9 mouse cellular contexts compared by ENCODE assay signal in genomic region chr19:6925611-6926329, GRCm38 (mm10). TPM values are rescaled to one million over a fixed set of nuclear protein-coding genes. Genes with fewer than 3 reads are reported as not detected.
DNase-seq lines count a peak whose midpoint lies in the region; ATAC-seq and TF ChIP-seq lines count a peak whose summit lies in the region.
"Had no signal": no experiment of that assay in that cellular context is flagged by ENCODE, and none has a peak within 500 bp of the region (broad histone marks: within the 10 kb centered on the region; RNA-seq: fewer than 3 reads in every experiment).

No protein-coding gene starts in this region.

- H3K4me1 ChIP-seq in hindbrain, embryonic 10.5 days (replicated peaks), result peaks cover 42% of the 10 kb centered on the region
- peaks cover 16% of the 10 kb centered on the region for H3K4me1 ChIP-seq in hindbrain, embryonic 16.5 days (ENCODE audit: control insufficient read depth, insufficient read depth, low read depth, low read length)
- H3K4me1 ChIP-seq in ES-E14 (ENCODE audit: control insufficient read depth in 2 of 2, insufficient read depth in 2 of 2, low read length in 2 of 2, poor library complexity in 1 of 2), result peaks cover 3 to 15% of the 10 kb centered on the region in 2 experiments
- H3K4me1 ChIP-seq in embryonic facial prominence, embryonic 14.5 days (ENCODE audit: control insufficient read depth, insufficient read depth, low read length), result peaks cover 4% of the 10 kb centered on the region
- peaks cover 47% of the 10 kb centered on the region for H3K4me1 ChIP-seq in liver, embryonic 13.5 days (replicated peaks)

- no peak overlapping the region for H3K27ac ChIP-seq in hindbrain, embryonic 10.5 days
- no peak overlapping the region for H3K27ac ChIP-seq in hindbrain, embryonic 16.5 days (ENCODE audit: low read depth, low read length)
- H3K27ac ChIP-seq in ES-E14 (ENCODE audit: insufficient read depth, low read depth, low read length, poor library complexity, severe bottlenecking), result no peak overlapping the region
- no peak overlapping the region; the same call in 1 of the 2 replicates for H3K27ac ChIP-seq in embryonic facial prominence, embryonic 14.5 days (replicated peaks; ENCODE audit: low read depth, low read length)
- no peak overlapping the region for H3K27ac ChIP-seq in liver, embryonic 13.5 days

- no peaks in the 10 kb centered on the region for H3K36me3 ChIP-seq in hindbrain, embryonic 10.5 days
- no peaks in the 10 kb centered on the region for H3K36me3 ChIP-seq in hindbrain, embryonic 16.5 days (ENCODE audit: control insufficient read depth, insufficient read depth, low read length)
- H3K36me3 ChIP-seq in ES-E14 (ENCODE audit: control insufficient read depth, insufficient read depth, low read length, poor library complexity, severe bottlenecking), result no peaks in the 10 kb centered on the region
- H3K36me3 ChIP-seq in embryonic facial prominence, embryonic 14.5 days (ENCODE audit: control insufficient read depth, insufficient read depth, low read length), result no peaks in the 10 kb centered on the region
- no peaks in the 10 kb centered on the region for H3K36me3 ChIP-seq in liver, embryonic 13.5 days

- H3K27me3 ChIP-seq in hindbrain, embryonic 10.5 days (ENCODE audit: insufficient read depth, poor library complexity, severe bottlenecking), result peaks cover 87% of the 10 kb centered on the region
- peaks cover 58% of the 10 kb centered on the region for H3K27me3 ChIP-seq in hindbrain, embryonic 16.5 days (replicated peaks; ENCODE audit: control insufficient read depth, insufficient read depth, low read length)
- H3K27me3 ChIP-seq in embryonic facial prominence, embryonic 14.5 days (replicated peaks; ENCODE audit: control insufficient read depth, insufficient read depth, low read length), result peaks cover 75% of the 10 kb centered on the region
- peaks cover 72% of the 10 kb centered on the region for H3K27me3 ChIP-seq in liver, embryonic 13.5 days

- peak overlapping the region; percentile 14 for H3K4me3 ChIP-seq in hindbrain, embryonic 10.5 days
- H3K4me3 ChIP-seq in hindbrain, embryonic 16.5 days (ENCODE audit: low read length), result no peak overlapping the region
- peak overlapping the region; percentile 28 to 46 for H3K4me3 ChIP-seq in ES-E14 (ENCODE audit: insufficient read depth in 1 of 2, low read depth in 1 of 2, low read length in 2 of 2, poor library complexity in 1 of 2, severe bottlenecking in 1 of 2)
- H3K4me3 ChIP-seq in embryonic facial prominence, embryonic 14.5 days (ENCODE audit: low read depth, low read length), result peak overlapping the region; percentile 29
- peak overlapping the region; percentile 10; the same call in 1 of the 2 replicates for H3K4me3 ChIP-seq in liver, embryonic 13.5 days (replicated peaks)

- no peak overlapping the region for H3K4me2 ChIP-seq in hindbrain, embryonic 16.5 days (ENCODE audit: low read length)
- peak overlapping the region; percentile 46 for H3K4me2 ChIP-seq in embryonic facial prominence, embryonic 14.5 days (ENCODE audit: low read depth, low read length)
- peak overlapping the region; percentile 42; the same call in 1 of the 2 replicates for H3K4me2 ChIP-seq in liver, embryonic 13.5 days

- H3K9me3 ChIP-seq in hindbrain, embryonic 10.5 days, result 0 out of 2 replicates have a peak, but pooled peaks cover 2% of the 10 kb centered on the region
- no peaks in the 10 kb centered on the region for H3K9me3 ChIP-seq in hindbrain, embryonic 16.5 days (ENCODE audit: control insufficient read depth, low read length)
- no peaks in the 10 kb centered on the region for H3K9me3 ChIP-seq in ES-E14 (ENCODE audit: control insufficient read depth, insufficient read depth, low read depth, low read length)
- H3K9me3 ChIP-seq in embryonic facial prominence, embryonic 14.5 days (ENCODE audit: control insufficient read depth, low read length), result no peaks in the 10 kb centered on the region
- no peaks in the 10 kb centered on the region for H3K9me3 ChIP-seq in liver, embryonic 13.5 days (replicated peaks)

- WGBS in hindbrain, embryonic 10.5 days, result 4% methylated on average over 40 of the region's 40 CpGs
- 6% methylated on average over 38 of the region's 40 CpGs for WGBS in hindbrain, embryonic 16.5 days
- 15% methylated on average over 28 of the region's 40 CpGs for WGBS in embryonic facial prominence, embryonic 14.5 days
- 18% methylated on average over 40 of the region's 40 CpGs for WGBS in liver, embryonic 13.5 days (ENCODE audit: insufficient replicate concordance)

- no peak overlapping the region for H3K9ac ChIP-seq in hindbrain, embryonic 16.5 days (ENCODE audit: low read depth, low read length)
- peak overlapping the region; percentile 59 for H3K9ac ChIP-seq in ES-E14 (ENCODE audit: insufficient read depth, low read depth, low read length, poor library complexity, severe bottlenecking)
- 0 out of 2 replicates have a peak overlapping the region, but pooled peaks have one; percentile 53 for H3K9ac ChIP-seq in embryonic facial prominence, embryonic 14.5 days (ENCODE audit: low read depth, low read length)
- H3K9ac ChIP-seq in liver, embryonic 13.5 days, result no peak overlapping the region

- in situ Hi-C loops in ES-E14 (cut with MboI; ENCODE audit: low sequenced_read_pairs in 2 of 2, unreplicated experiment in 2 of 2), result no loop called here

- DNase-seq in hindbrain, embryonic 10.5 days (ENCODE audit: low spot score), result peak; percentile 22
- DNase-seq in ES-E14 (ENCODE audit: low read depth, low spot score), result no peak
- no peak for DNase-seq in embryonic facial prominence, embryonic 14.5 days (ENCODE audit: low spot score)
- no peak for DNase-seq in liver, embryonic 13.5 days
- no peak for DNase-seq in frontal cortex, postnatal 36 days (ENCODE audit: low spot score in 2 of 2)
- no peak for DNase-seq in retina, embryonic 14.5 days (ENCODE audit: low spot score)

- no peak for ATAC-seq in hindbrain, embryonic 16.5 days
- no peak for ATAC-seq in embryonic facial prominence, embryonic 14.5 days (ENCODE audit: low read depth)
- ATAC-seq in liver, embryonic 13.5 days (ENCODE audit: low read depth), result no peak

TF ChIP-seq in ES-E14, 5 proteins besides CTCF, POLR2A, EP300 and RAD21:
- TF ChIP-seq ZC3H11A (IDR thresholded peaks at IDR 0.05; ENCODE audit: borderline replicate concordance, low read depth, low read length) (no peak), MAFK (IDR thresholded peaks at IDR 0.05; ENCODE audit: insufficient read depth, low read depth, low read length) (no peak)

RNA-seq across cellular contexts. Expression of gene Catsperz, which starts 0.6 kb away (rescaled TPM):
- 0.46 TPM in 1 of 2 replicates, not detected in the other for polyA plus RNA-seq in hindbrain, embryonic 10.5 days (2016; fragmentation: Nextera tagmentation; extraction: Ambion mirVana)
- polyA plus RNA-seq in hindbrain, embryonic 16.5 days (2015; fragmentation: Nextera tagmentation; extraction: Ambion mirVana), result 2.9 and 3.3 TPM in 2 replicates
- 9.4 and 14.9 TPM in 2 replicates for total RNA-seq in ES-E14 (2012; rRNA removed)
- 3.4 and 4.8 TPM in 2 replicates for polyA plus RNA-seq in embryonic facial prominence, embryonic 14.5 days (2014; fragmentation: Nextera tagmentation; extraction: Ambion mirVana)
- polyA plus RNA-seq in liver, embryonic 13.5 days (2015; fragmentation: Nextera tagmentation; extraction: Ambion mirVana), result 0.51 and 0.73 TPM in 2 replicates
- total RNA-seq: hematopoietic stem cell, adult 5-6 weeks; neutrophil, adult 5-6 weeks had no signal

RNA-seq across cellular contexts. Expression of gene Esrra, which starts 4.2 kb away (rescaled TPM):
- polyA plus RNA-seq in hindbrain, embryonic 10.5 days (2016; fragmentation: Nextera tagmentation; extraction: Ambion mirVana), result 8.4 and 12.0 TPM in 2 replicates
- polyA plus RNA-seq in hindbrain, embryonic 16.5 days (2015; fragmentation: Nextera tagmentation; extraction: Ambion mirVana), result 17.7 and 17.8 TPM in 2 replicates
- 23.1 and 30.1 TPM in 2 replicates for total RNA-seq in ES-E14 (2012; rRNA removed)
- polyA plus RNA-seq in embryonic facial prominence, embryonic 14.5 days (2014; fragmentation: Nextera tagmentation; extraction: Ambion mirVana), result 4.7 and 4.8 TPM in 2 replicates
- 4.4 and 4.8 TPM in 2 replicates for polyA plus RNA-seq in liver, embryonic 13.5 days (2015; fragmentation: Nextera tagmentation; extraction: Ambion mirVana)

RNA-seq across cellular contexts. Expression of gene Kcnk4, which starts 8.5 kb away (rescaled TPM):
- not detected in 2 replicates for polyA plus RNA-seq in hindbrain, embryonic 10.5 days (2016; fragmentation: Nextera tagmentation; extraction: Ambion mirVana)
- 14.4 and 19.1 TPM in 2 replicates for polyA plus RNA-seq in hindbrain, embryonic 16.5 days (2015; fragmentation: Nextera tagmentation; extraction: Ambion mirVana)
- 2.3 and 4.4 TPM in 2 replicates for total RNA-seq in ES-E14 (2012; rRNA removed)
- 1.0 and 1.6 TPM in 2 replicates for polyA plus RNA-seq in embryonic facial prominence, embryonic 14.5 days (2014; fragmentation: Nextera tagmentation; extraction: Ambion mirVana)
- polyA plus RNA-seq in liver, embryonic 13.5 days (2015; fragmentation: Nextera tagmentation; extraction: Ambion mirVana), result 0.06 TPM in 1 of 2 replicates, not detected in the other
- total RNA-seq: hematopoietic stem cell, adult 5-6 weeks; neutrophil, adult 5-6 weeks had no signal

RNA-seq across cellular contexts. Expression of gene Prdx5, which starts 15.9 kb away (rescaled TPM):
- 155 and 196 TPM in 2 replicates for polyA plus RNA-seq in hindbrain, embryonic 10.5 days (2016; fragmentation: Nextera tagmentation; extraction: Ambion mirVana)
- 408 and 532 TPM in 2 replicates for polyA plus RNA-seq in hindbrain, embryonic 16.5 days (2015; fragmentation: Nextera tagmentation; extraction: Ambion mirVana)
- total RNA-seq in ES-E14 (2012; rRNA removed), result 51.6 and 59.0 TPM in 2 replicates
- polyA plus RNA-seq in embryonic facial prominence, embryonic 14.5 days (2014; fragmentation: Nextera tagmentation; extraction: Ambion mirVana), result 218 and 243 TPM in 2 replicates
- polyA plus RNA-seq in liver, embryonic 13.5 days (2015; fragmentation: Nextera tagmentation; extraction: Ambion mirVana), result 97.7 and 101 TPM in 2 replicates

RNA-seq across cellular contexts. Expression of gene Bad, which starts 15.9 kb away (rescaled TPM):
- 63.1 and 75.5 TPM in 2 replicates for polyA plus RNA-seq in hindbrain, embryonic 10.5 days (2016; fragmentation: Nextera tagmentation; extraction: Ambion mirVana)
- polyA plus RNA-seq in hindbrain, embryonic 16.5 days (2015; fragmentation: Nextera tagmentation; extraction: Ambion mirVana), result 96.0 and 109 TPM in 2 replicates
- total RNA-seq in ES-E14 (2012; rRNA removed), result 16.3 and 22.9 TPM in 2 replicates
- polyA plus RNA-seq in embryonic facial prominence, embryonic 14.5 days (2014; fragmentation: Nextera tagmentation; extraction: Ambion mirVana), result 70.7 and 83.3 TPM in 2 replicates
- polyA plus RNA-seq in liver, embryonic 13.5 days (2015; fragmentation: Nextera tagmentation; extraction: Ambion mirVana), result 32.2 and 34.6 TPM in 2 replicates

Comparison
In these comparisons a context has a peak if more than half of its experiments do, and no peak if none do; other contexts are left out.
1. H3K9ac ChIP-seq: peak in ES-E14 (single experiment) and embryonic facial prominence, embryonic 14.5 days (single experiment); none in hindbrain, embryonic 16.5 days (single experiment) and liver, embryonic 13.5 days (single experiment).